Mouse (Mus musculus) urinary bladder, postnatal 36 days (tissue): ENCODE results near the gene Tspan7.

Source experiments
- DNase-seq, 2 experiments: peaks; one replicate each; pipeline ENCODE4 v3.0.0; 2022; ENCODE audit warnings: low spot score in 2 of 2, mixed read lengths in 1 of 2

Tspan7 gene

DNA sequence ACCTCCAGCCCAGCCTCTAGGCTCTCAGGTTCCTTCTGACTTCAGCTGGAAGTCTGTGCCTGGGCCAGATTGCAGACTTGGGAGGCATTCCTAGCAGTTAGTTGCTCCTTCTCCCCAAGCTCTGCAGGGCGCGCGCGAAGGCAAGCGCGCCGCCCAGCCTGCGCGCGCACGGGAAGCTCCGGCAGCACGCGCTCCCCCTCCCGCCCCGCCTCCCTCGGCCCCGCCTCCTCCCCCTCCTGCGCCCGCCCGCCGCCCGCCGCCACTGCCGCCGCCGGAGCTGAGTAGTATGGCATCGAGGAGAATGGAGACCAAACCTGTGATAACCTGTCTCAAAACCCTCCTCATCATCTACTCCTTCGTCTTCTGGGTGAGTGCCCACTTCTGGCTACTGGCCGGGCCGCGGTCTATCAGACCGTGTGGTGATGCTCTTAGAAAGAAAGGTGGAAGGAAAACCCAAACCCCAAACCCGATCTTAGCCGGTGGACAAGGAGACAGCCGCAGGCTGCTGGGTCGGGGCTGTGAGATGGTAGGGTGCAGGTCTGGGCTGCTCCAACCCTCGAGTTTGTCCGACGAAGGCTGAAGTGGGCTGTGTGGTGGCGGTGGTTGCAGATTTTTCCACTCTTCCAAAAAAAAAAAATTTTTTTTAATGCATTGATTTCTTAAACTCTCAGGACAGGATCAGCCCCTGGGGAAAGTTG is at the start of gene Tspan7:
Gene Tspan7 (plus strand): TSS at position 287 of the 698 bp plus-strand sequence.
- peak; percentile 15 to 41 for DNase-seq

DNA sequence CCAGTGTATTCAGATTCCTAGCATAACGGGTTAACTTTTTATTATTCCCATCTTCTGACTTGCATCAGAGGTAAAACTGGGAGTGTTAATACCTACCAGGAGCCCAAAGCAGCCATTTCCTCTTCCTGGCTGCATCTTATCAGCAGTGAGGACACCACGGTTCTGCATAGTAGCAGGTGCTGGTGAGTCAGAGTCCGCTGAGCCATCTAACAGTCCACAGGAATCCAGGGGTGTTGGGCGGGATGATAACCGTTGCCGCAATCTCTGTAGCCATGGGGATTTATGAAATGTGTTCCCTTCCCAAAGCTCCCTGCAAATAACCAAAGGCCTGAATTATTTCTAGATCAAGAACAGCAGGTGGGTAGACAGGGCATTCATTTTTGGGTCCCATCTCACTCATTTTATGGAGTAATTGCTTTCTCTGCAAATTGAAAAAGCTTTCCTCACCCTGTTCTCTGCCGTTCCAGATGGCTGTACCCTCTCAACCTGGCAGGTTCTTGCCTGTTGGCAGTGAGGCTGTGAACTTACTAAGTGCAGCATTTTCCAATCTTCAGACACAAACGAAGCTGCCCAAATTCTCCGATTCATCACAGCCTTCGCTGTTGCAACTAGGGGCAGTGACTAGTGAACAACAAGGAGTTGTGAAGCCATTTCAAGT is 35.5 kb upstream of the Tspan7 start:
- no peak for DNase-seq

DNA sequence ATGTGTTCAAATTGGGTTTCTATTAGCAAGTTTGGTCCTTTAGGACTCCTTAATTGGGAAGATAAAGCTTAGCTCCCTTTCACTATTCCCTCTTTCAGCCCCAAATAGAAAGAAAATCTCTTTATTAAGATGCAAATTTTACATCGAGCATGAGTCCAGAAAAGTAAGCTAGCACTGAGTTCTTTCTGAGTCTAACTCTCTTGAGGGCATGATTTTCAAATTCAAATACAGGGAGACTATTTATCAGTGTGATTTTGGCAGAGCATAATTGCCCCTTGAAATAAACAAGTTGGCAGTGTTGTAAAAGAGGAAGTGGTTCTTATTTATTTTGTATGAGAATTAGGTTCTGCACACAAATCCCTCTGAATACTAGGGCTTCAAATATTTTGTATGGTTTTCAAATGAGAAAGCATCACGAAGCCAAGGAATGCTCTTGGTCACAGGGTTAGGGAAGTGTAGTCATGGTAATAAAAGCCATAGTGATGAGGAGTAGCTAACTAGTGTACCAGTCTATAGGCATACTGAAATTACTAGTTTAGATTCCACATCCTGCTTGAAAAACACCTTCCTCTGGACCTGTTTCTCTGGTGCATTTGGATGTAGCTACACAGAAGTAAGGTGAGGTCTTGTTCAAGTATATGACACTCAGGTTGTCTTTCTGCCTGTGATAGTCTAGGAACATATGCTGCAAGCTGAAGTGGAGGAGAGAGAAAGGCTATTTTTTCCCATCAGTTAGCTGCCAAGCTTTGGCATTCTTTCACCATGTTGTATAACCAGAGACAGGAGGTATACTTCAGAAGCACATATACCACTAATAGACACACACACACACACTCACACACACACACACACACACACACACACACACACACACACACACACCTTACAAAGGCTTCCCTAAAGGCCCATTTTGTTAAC is 34.6 kb upstream of the Tspan7 start:
- DNase-seq = no peak

DNA sequence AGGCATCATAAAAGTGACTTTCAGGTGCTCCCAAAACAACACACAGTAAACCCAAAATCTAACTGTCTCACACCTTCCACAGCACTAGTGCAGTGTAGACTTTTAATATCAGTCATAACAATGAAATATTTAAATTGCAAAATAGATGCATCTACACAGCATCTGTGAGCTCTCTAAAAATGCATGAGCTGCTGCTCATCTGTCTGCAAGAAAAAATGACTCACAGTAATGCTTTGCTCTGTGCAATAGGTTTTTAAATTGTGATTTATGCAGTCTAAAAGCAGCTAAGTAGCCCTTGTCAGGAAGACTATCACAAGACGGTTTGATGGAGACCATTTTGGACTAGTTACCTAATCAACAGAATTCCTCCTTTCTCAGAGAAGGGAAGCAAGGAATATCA is 31.2 kb upstream of the Tspan7 start:
- DNase-seq = no peak

DNA sequence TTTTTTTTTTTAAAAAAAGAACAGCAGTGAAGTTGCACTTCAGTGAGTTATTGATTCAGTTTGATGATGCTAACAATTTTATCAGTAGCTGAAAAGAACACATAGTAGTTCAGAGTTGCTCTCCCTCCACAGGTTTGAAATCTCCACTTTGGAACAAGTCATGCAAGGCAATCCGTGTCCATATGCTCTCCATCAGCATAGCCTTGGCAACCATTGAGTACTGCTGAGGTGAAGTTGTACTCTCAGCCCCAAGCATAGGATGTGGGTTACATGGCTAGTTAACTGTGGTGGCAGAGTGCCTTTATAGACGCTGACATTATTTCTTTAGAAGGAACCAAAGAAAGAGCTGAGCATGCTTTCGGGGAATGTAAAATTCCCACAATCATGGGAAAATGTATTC is 27.7 kb upstream of the Tspan7 start:
- no peak for DNase-seq

DNA sequence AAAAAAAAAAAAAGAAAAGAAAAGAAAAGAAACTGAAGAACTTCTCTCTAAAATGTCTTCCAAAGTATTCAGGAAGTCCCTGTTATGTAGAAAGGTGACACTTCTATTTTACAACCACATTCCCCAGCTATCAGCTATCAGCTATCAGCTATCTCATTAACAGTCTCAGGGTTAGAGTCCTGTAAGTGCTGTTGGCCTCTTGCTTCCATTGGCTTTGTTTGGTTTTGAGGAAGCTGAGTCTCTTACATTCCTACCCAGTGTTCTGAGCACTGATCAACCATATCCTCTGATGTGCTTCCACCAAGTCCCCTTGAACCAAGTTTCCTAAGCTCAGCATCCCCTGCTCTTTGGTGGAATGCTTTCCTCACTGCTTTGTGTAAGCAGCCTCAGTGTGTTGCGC is 7.9 kb upstream of the Tspan7 start:
- no peak for DNase-seq

DNA sequence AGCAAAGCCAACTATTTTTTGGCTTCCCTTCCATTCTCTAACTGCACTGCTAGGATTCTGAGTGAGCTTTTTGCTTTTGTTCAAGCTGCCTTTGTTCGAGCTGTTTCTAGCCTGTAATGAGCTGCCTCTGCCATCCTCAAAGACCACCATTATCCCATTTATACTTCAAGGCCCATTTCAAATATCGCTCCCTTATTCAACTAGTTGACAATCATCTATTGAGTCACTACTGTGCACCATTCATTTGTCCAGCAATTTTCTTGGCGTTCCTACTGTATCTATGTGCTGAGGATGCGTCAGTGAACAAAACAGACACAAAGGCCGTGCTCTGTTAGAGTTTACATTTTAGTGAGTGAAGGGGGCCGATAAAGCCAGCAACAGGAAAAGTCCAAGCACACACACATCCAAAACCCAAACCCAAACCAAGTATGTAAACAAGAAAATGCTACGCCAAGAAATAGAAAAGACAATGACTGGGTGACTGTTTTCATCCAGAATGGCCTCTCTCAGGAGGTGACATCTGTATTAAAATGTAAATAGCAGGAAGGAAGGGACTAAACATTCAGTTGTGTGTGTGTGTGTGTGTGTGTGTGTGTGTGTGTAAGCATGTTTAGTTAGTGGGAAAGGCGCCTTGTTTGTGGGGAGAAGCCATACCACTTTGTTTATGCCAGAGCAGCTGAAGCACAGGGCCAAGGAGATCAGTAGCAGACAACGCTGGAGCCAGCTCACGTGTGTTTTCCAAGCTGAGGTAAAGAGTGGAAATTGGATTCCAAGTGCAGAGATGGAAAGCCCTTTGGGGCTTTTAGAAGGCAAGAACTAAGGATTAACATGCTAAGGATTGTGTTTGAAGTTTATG is 5.7 kb upstream of the Tspan7 start:
- DNase-seq = no peak

DNA sequence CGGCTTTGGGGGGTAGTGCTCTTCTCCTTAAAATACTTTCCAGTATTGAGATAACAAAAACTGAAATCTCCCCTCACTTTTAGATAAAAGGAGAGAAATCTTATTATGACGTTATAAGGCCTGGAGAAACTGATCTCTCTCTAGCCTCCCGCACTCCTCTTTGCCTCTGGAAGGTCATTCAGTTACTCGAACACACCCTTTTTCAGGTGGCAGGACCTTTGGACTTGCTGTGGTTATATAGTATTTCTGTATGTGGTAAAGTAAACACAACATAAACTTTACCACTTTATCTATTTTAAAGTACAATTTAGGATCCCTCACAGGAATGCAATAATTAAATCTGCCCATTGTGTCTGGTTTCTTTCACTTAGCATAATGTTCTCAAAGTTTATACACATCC is 5.0 kb upstream of the Tspan7 start:
- no peak for DNase-seq

DNA sequence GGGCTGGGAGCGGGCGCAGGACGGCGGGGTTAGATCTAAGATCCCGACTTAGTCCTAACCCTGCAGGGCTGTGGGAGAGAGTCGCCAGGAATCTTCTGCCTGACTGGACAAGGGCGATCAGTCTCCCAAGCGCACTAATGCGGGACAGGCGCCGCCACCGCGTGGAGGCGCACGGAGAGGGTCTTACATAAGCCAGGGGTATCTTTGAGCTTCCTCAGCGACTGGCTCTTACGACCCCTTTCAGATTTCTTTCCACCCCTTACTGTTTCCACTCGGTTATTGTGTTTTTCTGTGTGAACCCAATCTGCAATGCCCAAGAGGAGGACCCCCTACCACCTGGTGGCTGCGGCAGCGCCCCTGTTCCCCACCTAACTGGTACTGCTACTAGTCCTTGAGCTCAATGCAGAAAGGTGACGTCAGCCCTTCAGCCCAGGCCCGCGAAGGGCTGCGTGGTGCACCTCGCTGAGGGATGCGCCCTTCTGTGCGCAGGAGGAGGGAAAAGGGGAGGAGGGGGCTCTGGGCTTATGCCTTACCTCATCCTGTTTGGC is 780 bp downstream of the Tspan7 start:
- peak in 1 of 2 experiments; percentile 24 for DNase-seq

DNA sequence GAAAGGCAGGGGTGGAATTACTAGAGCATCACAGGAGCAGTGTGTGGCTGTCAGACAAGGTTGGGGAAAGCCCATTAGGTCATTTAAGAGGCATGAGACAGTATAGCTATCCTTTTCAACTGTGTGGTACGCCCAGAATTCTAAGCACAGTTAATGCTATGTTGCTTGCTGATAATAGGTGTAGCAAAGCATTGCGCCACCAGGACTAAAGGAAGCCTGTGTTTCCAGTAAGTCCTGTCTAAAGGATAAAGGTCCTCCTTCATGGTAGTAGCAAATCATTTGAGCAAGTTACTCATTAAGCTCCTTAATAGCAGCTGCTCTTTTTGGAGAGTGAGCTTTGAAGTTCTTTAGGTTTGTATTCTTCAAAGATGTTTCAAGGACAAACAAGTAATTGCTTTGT is 13.6 kb downstream of the Tspan7 start:
- no peak for DNase-seq

DNA sequence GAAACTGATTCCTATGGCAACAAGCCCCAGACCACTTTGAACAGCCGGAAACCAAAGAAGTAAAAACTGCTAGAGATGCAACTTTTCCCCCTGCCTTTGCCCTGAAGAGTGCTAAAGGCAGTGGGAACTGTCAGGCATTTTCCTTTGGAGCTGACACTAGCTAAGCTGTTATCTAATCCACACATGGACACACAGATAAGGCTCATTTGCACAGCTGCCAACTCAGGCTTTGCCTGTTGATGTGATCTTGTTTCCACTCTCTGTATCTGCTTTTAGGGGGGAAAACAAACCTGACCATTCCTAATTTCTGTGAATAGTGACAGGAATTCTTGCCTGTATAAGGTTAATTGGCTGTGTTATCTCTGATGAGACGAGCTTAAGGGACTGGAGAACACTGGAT is 17.7 kb downstream of the Tspan7 start:
- DNase-seq = no peak

DNA sequence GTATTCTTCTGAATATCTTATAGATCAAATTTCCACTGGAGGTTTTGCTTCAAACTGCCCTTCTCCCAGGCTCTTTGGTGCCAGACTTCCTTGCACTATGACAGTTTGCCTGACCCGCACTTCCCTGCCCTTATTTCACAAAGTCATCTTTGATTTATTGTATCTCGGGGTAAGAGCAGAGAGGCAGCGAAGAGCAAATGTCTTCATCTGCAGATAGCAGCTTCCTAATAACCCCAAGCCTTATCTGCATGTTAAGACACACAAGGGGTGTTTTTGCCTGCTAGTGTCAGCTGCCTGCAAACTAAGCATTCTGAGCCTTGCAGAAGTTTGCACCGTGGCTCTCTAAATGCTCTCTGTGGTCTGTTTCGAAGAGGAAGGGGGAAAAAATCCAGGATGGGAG is 29.5 kb downstream of the Tspan7 start:
- DNase-seq = no peak

DNA sequence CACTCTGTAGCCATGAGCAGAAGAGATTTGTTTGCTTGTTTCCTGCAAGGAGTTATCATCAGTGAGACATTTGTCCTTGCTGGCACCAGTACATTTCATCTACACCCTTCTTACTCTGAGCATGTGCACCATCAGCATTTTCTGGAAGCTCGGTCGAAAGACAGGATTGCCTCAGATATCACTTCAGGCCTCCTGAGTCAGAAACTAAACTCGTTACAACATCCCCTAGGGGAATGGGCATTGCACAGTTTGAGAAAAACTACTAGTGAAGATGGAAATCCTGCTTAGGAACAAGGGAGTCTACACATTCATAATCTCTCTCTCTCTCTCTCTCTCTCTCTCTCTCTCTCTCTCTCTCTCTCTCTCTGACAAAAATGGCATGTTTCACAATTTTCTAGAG is 30.0 kb downstream of the Tspan7 start:
- DNase-seq = no peak

DNA sequence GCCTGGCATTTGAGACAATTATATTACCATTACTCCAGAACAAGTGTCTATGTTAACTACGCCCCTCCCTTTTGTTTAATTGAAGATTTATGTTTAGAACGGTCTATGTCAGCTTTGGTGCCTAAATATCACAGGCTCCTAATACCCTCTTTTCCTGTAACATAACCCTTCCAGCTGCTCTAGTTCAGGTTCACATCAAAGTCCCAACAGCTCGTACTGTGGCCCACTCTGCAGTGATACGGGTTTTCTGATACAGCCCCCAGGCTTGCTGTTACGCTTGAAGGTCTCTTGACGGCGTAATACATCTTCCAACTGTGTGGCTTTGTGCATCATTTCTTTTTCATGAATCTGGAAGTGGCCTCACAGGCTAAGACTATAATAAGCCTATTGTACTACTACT is 31.5 kb downstream of the Tspan7 start:
- DNase-seq = no peak

DNA sequence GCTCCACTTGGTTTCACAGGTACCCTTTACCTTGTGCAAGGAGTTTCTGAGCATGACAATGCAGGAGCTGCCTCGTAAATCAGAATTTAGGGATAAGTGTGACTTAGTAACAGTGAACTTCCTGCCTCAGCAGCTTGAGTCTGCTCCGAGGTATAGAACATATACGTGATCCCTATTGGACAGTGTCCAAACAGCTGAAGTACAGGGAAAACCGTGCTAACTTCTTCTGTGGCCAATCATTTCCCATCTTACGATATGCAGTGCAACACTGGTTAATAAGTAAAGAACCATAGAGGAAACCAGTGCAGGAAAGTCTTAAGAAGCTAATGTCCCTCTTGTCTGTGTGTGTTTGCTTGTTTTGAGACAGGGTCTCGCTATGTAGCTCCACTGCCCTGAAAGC is 32.0 kb downstream of the Tspan7 start:
- DNase-seq = no peak

DNA sequence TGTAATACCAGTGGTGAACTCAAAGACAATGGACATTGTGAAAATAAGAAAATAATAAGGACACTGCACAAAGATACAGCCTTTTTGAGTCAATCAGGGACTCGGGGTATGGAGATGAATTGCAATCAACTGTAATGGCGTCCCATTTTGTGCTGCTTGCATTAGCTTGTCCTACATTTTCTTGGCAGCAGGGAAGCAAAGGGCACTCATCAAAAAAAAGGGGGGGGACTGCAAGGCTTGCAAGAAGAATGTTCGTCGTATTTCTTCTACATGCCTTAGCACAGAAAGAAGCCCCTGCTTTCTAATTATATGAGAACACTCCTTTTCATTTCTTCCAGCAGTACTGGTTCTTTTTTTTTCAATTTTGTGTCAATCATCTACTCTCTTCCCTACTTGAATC is 32.8 kb downstream of the Tspan7 start:
- no peak for DNase-seq

DNA sequence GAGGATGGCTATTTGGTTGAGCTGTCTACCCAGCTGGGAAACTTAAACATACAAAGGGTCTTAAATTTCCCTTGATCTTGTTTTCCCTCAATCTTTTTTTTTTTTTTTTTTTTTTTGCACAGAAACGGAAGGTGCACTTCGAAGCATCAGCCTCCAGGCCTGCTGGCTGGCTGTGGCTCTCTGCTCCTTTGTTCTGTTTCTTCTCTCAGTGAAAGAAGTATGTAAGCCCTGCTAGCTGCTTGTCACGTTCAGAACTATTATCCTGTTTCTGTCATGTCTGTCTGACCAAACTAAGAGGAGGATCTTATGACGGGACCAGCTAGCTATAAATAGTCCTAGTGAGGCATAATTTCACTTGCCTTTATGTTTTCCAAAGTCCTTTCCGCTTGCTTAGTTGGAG is 33.6 kb downstream of the Tspan7 start:
- DNase-seq = no peak

DNA sequence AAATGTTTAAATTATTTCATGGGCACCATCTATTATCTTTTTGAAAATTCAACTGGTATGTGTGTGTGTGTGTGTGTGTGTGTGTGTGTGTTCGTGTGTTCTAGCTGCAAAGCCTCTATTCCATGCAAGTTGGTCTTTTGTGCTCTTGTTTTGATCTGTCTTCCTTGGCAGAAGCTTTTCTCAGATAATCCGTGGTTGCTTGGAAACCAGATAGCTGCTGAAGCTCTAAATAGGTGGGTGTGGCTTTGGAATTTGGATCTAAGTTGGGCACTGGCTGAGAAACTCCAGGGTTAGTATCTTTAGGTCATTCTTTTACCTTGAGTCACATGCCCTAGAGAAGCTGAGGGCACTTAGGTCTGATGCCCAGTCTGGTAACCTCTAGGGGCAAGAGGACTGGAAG is 50.5 kb downstream of the Tspan7 start:
- no peak for DNase-seq

DNA sequence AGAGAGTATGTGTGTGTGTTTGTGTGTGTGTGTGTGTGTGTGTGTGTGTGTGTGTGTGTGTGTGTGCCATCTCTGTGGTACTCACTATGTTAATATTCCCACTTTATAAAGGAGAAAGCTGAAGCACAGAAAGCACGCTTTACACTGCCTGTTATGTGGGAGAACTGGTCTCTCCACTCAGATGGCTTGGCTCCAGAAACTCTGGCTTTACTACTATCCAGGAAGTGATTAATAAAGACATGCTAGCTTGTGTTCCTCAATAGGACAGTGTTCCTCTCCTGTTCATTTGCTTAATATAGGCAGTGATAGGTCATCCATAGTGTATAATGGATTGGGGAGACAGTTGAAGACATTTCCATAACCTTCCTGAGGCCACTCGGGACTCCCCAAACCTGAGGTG is 54.1 kb downstream of the Tspan7 start:
- peak; percentile 34 to 41 for DNase-seq

DNA sequence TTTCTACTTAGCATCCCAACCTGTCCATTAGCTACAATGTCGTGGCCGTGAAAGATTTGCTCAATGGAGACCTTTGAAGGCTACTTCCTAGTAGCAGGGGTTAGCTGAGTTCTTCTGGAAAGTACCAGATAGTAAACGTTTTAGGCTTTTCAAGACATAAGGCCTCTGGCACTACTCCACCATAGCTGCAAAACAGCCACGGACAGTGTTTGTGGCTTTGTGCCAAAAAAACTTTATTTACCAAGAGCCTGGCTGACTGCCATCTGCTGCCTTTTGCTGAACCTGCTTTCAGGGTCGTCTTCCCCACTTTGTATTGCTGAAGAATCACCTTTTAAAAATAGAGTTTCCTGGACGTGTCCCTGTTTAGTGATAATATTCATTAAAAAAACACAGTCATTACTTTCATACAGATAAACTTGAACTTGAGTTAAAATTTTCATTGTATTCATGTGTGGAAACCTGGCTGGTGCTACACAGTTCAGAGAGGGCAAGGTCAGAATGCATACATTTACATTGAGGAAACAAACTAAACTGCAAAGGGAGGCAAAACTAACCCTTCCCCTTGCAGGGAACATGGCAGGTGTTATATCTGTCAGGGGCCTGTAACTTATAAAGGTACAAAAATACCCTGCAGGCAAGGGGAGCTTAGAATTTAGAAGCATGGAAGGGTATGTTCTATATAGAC is 54.7 kb downstream of the Tspan7 start:
- DNase-seq = peak in 1 of 2 experiments; percentile 7

DNA sequence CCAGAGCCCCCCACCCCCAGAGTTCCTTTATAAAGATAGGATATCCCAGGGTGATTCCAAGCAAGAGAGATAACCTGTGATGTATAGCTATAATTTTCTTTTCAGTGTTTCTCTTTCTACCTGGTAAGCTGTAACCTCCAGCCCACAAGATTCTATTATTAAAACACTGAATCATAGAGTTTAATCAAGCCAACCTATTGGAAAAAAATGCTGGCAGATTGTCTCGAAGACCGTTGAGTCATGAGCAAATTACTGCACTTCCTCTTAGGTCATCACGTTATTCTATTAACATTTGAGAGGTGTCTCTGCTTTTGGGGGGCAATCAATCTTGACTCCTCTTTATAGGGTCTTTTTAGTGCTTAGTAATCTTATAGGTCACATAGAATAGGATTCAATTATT is 61.9 kb downstream of the Tspan7 start:
- no peak for DNase-seq
